In the genomic region with DNA sequence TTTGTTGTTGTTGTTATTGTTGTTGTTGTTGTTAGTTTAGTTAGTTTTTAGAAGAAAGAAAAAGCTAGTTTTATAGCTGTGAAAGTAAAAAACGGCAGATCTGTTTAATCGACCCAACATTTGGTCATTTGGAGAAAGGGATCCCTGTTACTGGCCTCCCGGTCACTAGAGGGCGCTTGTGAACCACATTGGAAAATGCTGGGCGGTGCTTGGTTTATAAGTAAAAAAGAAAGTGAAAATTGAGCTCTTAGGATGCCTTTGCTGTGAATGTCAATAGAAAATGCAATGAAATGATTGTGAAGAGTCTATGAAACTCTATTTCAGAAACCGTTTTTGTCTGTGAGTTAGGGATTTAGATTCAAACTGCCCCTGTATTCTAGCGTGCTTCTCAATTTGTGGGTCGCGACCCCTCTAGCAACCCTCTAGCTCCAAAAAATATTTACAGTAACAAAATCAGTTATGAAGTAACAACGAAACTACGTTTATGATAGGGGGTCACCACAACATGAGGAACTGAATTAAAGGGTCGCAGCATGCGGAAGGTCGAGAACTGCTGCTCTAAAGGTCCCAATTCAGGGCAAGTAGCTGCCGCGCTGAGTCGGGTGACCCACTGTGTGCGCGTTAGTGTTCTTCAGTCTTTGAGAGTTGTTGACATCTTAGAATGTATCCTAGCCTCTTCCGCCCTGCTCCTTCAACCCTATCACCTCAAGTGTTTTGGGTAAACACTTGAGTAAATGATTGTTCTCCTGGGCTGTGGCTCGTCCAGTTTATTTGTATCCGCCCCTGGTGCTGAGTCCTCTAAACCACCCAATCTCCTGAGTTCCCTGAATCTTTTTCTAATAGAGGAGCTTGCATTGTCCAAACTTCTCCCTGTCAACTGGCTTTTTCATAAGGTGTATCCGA, we compare ENCODE assay signal across 8 mouse cellular contexts. TPM values are rescaled to one million over a fixed set of nuclear protein-coding genes. Genes with fewer than 3 reads are reported as not detected.
DNase-seq lines count a peak whose midpoint lies in the region; ATAC-seq and TF ChIP-seq lines count a peak whose summit lies in the region.

No protein-coding gene starts in this region.

- TF ChIP-seq CTCF in hindbrain, postnatal 0 days (IDR thresholded peaks at IDR 0.05; ENCODE audit: low read depth): peak; percentile 84

- 59% methylated on average over 23 of the region's 23 CpGs for WGBS in hindbrain, postnatal 0 days

- H3K9me3 ChIP-seq in hindbrain, postnatal 0 days (ENCODE audit: low read length): no peaks in the 10 kb centered on the region
- H3K9me3 ChIP-seq in megakaryocyte, embryonic 14.5 days: no peaks in the 10 kb centered on the region

- DNase-seq in T-cell, adult 2 months (ENCODE audit: low spot score): peak; percentile 47
- peak; percentile 32 for DNase-seq in cerebellum, adult 9-11 months
- DNase-seq in frontal cortex, postnatal 25 days (ENCODE audit: low spot score in 2 of 2): peak; percentile 67 to 69
- peak; percentile 88 for DNase-seq in hindbrain, postnatal 0 days (ENCODE audit: low spot score)
- DNase-seq in left cerebral cortex, postnatal 10 days (ENCODE audit: extremely low spot score in 1 of 2, low spot score in 2 of 2): peak; percentile 63 to 79
- peak; percentile 75 to 86 for DNase-seq in right cerebral cortex, postnatal 10 days (ENCODE audit: low spot score in 2 of 2)
- peak; percentile 30 to 76 for DNase-seq in urinary bladder, postnatal 4 days (ENCODE audit: low spot score in 2 of 2)

- no peaks in the 10 kb centered on the region for H3K27me3 ChIP-seq in hindbrain, postnatal 0 days (ENCODE audit: insufficient read depth, low read length)
- H3K27me3 ChIP-seq in megakaryocyte, embryonic 14.5 days (replicated peaks): peaks cover 2% of the 10 kb centered on the region

- H3K4me3 ChIP-seq in hindbrain, postnatal 0 days (ENCODE audit: low read length): peak overlapping the region; percentile 11; the same call in 1 of the 2 replicates
- peak overlapping the region; percentile 87 for H3K4me3 ChIP-seq in megakaryocyte, embryonic 14.5 days (replicated peaks)

- intact Hi-C loops in left cerebral cortex, postnatal 10 days (cut with DNase I): loop anchor here (5.0 kb wide), 2 partner anchors 436 to 656 kb away; no protein-coding TSS in a partner anchor

- no peak overlapping the region for H3K9ac ChIP-seq in hindbrain, postnatal 0 days (replicated peaks; ENCODE audit: low read length)

- H3K4me2 ChIP-seq in hindbrain, postnatal 0 days (ENCODE audit: low read depth, low read length): peak overlapping the region; percentile 43

- H3K27ac ChIP-seq in hindbrain, postnatal 0 days: no peak overlapping the region

- H3K4me1 ChIP-seq in hindbrain, postnatal 0 days (ENCODE audit: insufficient read depth, low read length): no peaks in the 10 kb centered on the region
- H3K4me1 ChIP-seq in megakaryocyte, embryonic 14.5 days: peaks cover 36% of the 10 kb centered on the region

- ATAC-seq in hindbrain, postnatal 0 days: no peak

- H3K36me3 ChIP-seq in hindbrain, postnatal 0 days (ENCODE audit: insufficient read depth, low read length): no peaks in the 10 kb centered on the region
- no peaks in the 10 kb centered on the region for H3K36me3 ChIP-seq in megakaryocyte, embryonic 14.5 days (replicated peaks; ENCODE audit: low read length)

RNA-seq across cellular contexts. Expression of gene Schip1, which starts 8.0 kb away (rescaled TPM):
- 94.3 and 128 TPM in 2 replicates for total RNA-seq in hindbrain, postnatal 0 days (2014; rRNA removed)
- 163 and 164 TPM in 2 replicates for polyA plus RNA-seq in hindbrain, postnatal 0 days (2015; fragmentation: Nextera tagmentation; extraction: Ambion mirVana)
- 100 to 1,000 TPM; 182 to 193 TPM for total RNA-seq in left cerebral cortex, postnatal 10 days (2021)
- 18.7 and 27.0 TPM in 2 replicates for polyA plus RNA-seq in megakaryocyte, embryonic 14.5 days (2012; ENCODE audit: insufficient read depth, low replicate concordance)

Comparison
In these comparisons a context has a peak if more than half of its experiments do, and no peak if none do; other contexts are left out.
1. DNase-seq: peak in every context shown above with its lines; median percentile 88 in hindbrain, postnatal 0 days; 80 in right cerebral cortex, postnatal 10 days; 71 in left cerebral cortex, postnatal 10 days; 68 in frontal cortex, postnatal 25 days; 53 in urinary bladder, postnatal 4 days; 47 in T-cell, adult 2 months; 32 in cerebellum, adult 9-11 months.